Mouse (Mus musculus) heart, postnatal 25 days (tissue): ENCODE results near the gene Psap. TPM values are rescaled to one million over a fixed set of nuclear protein-coding genes. Genes with fewer than 3 reads are reported as not detected.

Experiments
- DNase-seq: peaks from one replicate; pipeline ENCODE4 v3.0.0; 2022; ENCODE audit warnings: low spot score
- intact Hi-C: fragments of 180-260 bp; cut with DNase I; formaldehyde crosslinking; loops from one replicate; pipeline ENCODE4 v1.15.1; 2025
- total RNA-seq, 2 experiments: library from RNA; stranded (reverse); gene quantifications; 2 replicates each; pipeline ENCODE4 v1.2.3; 2021

The Psap gene
- total RNA-seq, 2 experiments from 2014 or later, result 984 to 1,036 TPM

- no peak for DNase-seq
- intact Hi-C loops, result no loop called here
Observed at GRCm38 (mm10) chr10:60261530-60261929, 15.9 kb upstream of the Psap start.

GRCm38 (mm10) chr10:60262386-60262785 lies 15.0 kb upstream of the Psap start:
- DNase-seq, result peak; percentile 78
- intact Hi-C loops, result no loop called here

GRCm38 (mm10) chr10:60263351-60263750 lies 14.1 kb upstream of the Psap start:
- intact Hi-C loops, result no loop called here
- DNase-seq, result no peak

GRCm38 (mm10) chr10:60265252-60265651 lies 12.2 kb upstream of the Psap start:
- intact Hi-C loops, result no loop called here
- no peak for DNase-seq

GRCm38 (mm10) chr10:60266842-60267401 lies 10.5 kb upstream of the Psap start:
- no peak for DNase-seq

GRCm38 (mm10) chr10:60268738-60269137 lies 8.7 kb upstream of the Psap start:
- intact Hi-C loops, result no loop called here
- DNase-seq, result no peak

More at GRCm38 (mm10) chr10:60266842-60267401, 10.5 kb upstream of the Psap start:
- intact Hi-C loops, result no loop called here

GRCm38 (mm10) chr10:60269141-60270064 lies 8.0 kb upstream of the Psap start:
- intact Hi-C loops, result no loop called here
- no peak for DNase-seq

- no peak for DNase-seq
- intact Hi-C loops, result no loop called here
Observed at GRCm38 (mm10) chr10:60271015-60271414, 6.4 kb upstream of the Psap start.

- DNase-seq, result no peak
- intact Hi-C loops, result no loop called here
Observed at GRCm38 (mm10) chr10:60272241-60272640, 5.2 kb upstream of the Psap start.

- intact Hi-C loops, result no loop called here
- no peak for DNase-seq
Observed at GRCm38 (mm10) chr10:60273382-60273781, 4.0 kb upstream of the Psap start.

GRCm38 (mm10) chr10:60278006-60278399 lies 576 bp downstream of the Psap start:
- intact Hi-C loops, result no loop called here
- DNase-seq, result no peak

GRCm38 (mm10) chr10:60278786-60279185 lies 1.4 kb downstream of the Psap start:
- intact Hi-C loops, result no loop called here
- no peak for DNase-seq

GRCm38 (mm10) chr10:60279290-60279940 lies 2.0 kb downstream of the Psap start:
- intact Hi-C loops, result no loop called here
- DNase-seq, result no peak

GRCm38 (mm10) chr10:60279941-60280301 lies 2.5 kb downstream of the Psap start:
- intact Hi-C loops, result loop anchor here (5.0 kb wide), 1 partner anchor 33 kb away; no protein-coding TSS in a partner anchor
- DNase-seq, result no peak

- intact Hi-C loops, result loop anchor here (5.0 kb wide), 1 partner anchor 33 kb away; no protein-coding TSS in a partner anchor
Observed at GRCm38 (mm10) chr10:60280353-60280752, 2.9 kb downstream of the Psap start.

GRCm38 (mm10) chr10:60281571-60282050 lies 4.2 kb downstream of the Psap start:
- DNase-seq, result no peak
- intact Hi-C loops, result loop anchor here (5.0 kb wide), 1 partner anchor 34 kb away; no protein-coding TSS in a partner anchor

More at GRCm38 (mm10) chr10:60280353-60280752, 2.9 kb downstream of the Psap start:
- DNase-seq, result no peak

GRCm38 (mm10) chr10:60282116-60283014 lies 4.9 kb downstream of the Psap start:
- intact Hi-C loops, result loop anchor here (5.0 kb wide), 1 partner anchor 35 kb away; no protein-coding TSS in a partner anchor
- no peak for DNase-seq

- intact Hi-C loops, result loop anchor here (5.0 kb wide), 1 partner anchor 37 kb away; no protein-coding TSS in a partner anchor
Observed at GRCm38 (mm10) chr10:60284248-60284647, 6.8 kb downstream of the Psap start.

GRCm38 (mm10) chr10:60284676-60285111 lies 7.3 kb downstream of the Psap start:
- intact Hi-C loops, result loop anchor here (5.0 kb wide), 1 partner anchor 37 kb away; no protein-coding TSS in a partner anchor
- DNase-seq, result no peak

More at GRCm38 (mm10) chr10:60284248-60284647, 6.8 kb downstream of the Psap start:
- DNase-seq, result no peak
